Mouse (Mus musculus): ENCODE results near the gene Spint2. TPM values are rescaled to one million over a fixed set of nuclear protein-coding genes. Genes with fewer than 3 reads are reported as not detected.

The Spint2 gene
- total RNA-seq, 2 experiments from 2014 or later = 2.6 to 6.1 TPM

DNA sequence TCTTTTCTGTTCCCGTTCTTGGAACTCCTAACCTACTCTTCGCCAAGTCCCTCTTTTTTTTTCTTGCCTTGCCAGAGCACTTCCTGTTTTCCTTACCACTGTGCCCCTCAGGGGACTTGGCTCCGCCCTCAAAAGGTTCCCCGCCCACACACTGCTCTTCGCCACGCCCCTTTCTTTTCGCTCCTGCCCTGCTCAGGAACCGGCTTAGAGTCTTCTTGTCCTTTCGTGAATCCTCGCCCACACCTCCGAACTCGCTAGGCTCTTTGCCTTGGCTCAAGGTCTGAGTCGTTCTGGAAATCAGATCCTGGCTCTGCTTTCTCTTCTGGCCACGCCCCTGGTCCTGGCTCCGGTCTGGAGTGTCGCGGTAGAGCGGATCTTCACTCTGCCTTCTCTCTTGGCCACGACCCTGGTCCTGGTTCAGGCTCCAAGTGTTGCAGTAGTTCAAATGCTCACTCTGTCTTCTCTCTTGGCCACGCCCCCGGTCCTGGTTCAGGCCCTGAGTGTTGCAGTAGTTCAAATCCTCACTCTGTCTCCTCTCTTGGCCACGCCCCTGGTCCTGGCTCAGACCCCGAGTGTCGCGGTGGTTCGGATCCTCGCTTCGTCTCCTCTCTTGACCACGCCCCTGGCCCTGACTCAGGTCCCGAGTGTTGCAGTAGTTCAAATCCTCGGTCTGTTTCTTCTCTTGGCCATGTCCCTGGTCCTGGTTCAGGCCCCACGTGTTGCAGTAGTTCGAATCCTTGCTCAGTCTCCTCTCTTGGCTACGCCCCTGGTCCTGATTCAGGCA lies 70.1 kb downstream of the Spint2 start:
- peak; percentile 84 for ATAC-seq (ENCODE audit: poor library complexity, severe bottlenecking)

DNA sequence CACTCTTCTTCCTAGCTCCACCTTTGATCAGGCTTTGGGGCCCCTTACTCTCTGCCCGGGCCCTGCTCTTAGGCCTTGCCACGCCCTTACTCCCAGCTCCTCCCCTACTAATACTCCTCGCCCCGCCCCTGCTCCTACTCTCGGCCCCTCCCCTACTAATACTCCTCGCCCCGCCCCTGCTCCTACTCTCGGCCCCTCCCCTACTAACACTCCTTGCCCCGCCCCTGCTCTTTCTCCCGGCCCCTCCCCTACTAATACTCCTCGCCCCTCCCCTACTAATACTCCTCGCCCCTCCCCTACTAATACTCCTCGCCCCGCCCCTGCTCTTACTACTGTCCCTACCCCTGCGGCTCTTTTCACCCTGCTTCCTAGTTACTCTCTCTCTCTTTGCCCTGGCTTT lies 70.7 kb downstream of the Spint2 start:
- ATAC-seq (ENCODE audit: poor library complexity, severe bottlenecking) = peak; percentile 53

Other genes starting within 250 kb of the Spint2 start
- 0.52 and 0.78 TPM in 2 replicates for gene Ryr1, start 156.7 kb downstream of the Spint2 start, total RNA-seq (2015)
- 0.69 and 0.92 TPM in 2 replicates for gene Ryr1, start 156.7 kb downstream of the Spint2 start, total RNA-seq (2017)
- 75.1 and 80.4 TPM in 2 replicates for gene Rasgrp4, start 147.1 kb downstream of the Spint2 start, total RNA-seq (2015)
- 25.6 and 58.0 TPM in 2 replicates for gene Rasgrp4, start 147.1 kb downstream of the Spint2 start, total RNA-seq (2017)
- 26.5 and 26.7 TPM in 2 replicates for gene Fam98c, start 125.7 kb downstream of the Spint2 start, total RNA-seq (2015)
- gene Fam98c, start 125.7 kb downstream of the Spint2 start, total RNA-seq (2017) = 24.0 and 24.2 TPM in 2 replicates
- 0.80 and 0.91 TPM in 2 replicates for gene Ggn, start 111.7 kb downstream of the Spint2 start, total RNA-seq (2015)
- gene Ggn, start 111.7 kb downstream of the Spint2 start, total RNA-seq (2017) = 0.29 and 0.81 TPM in 2 replicates
- gene Spred3, start 111.5 kb downstream of the Spint2 start, total RNA-seq (2015) = 0.66 and 1.3 TPM in 2 replicates
- 0.77 and 0.94 TPM in 2 replicates for gene Spred3, start 111.5 kb downstream of the Spint2 start, total RNA-seq (2017)
- 204 and 215 TPM in 2 replicates for gene Psmd8, start 101.2 kb downstream of the Spint2 start, total RNA-seq (2015)
- 191 and 207 TPM in 2 replicates for gene Psmd8, start 101.2 kb downstream of the Spint2 start, total RNA-seq (2017)
- gene Catsperg1, start 67.9 kb downstream of the Spint2 start, total RNA-seq (2015) = 1.4 and 3.8 TPM in 2 replicates
- gene Catsperg1, start 67.9 kb downstream of the Spint2 start, total RNA-seq (2017) = 1.2 and 7.5 TPM in 2 replicates
- gene Kcnk6, start 49.4 kb downstream of the Spint2 start, total RNA-seq (2015) = 9.2 and 10.1 TPM in 2 replicates
- 14.5 and 14.6 TPM in 2 replicates for gene Kcnk6, start 49.4 kb downstream of the Spint2 start, total RNA-seq (2017)
- gene Yif1b, start 43.6 kb downstream of the Spint2 start, total RNA-seq (2015) = 36.2 and 38.0 TPM in 2 replicates
- gene Yif1b, start 43.6 kb downstream of the Spint2 start, total RNA-seq (2017) = 19.1 and 21.8 TPM in 2 replicates
- gene 2200002D01Rik, start 33.4 kb downstream of the Spint2 start, total RNA-seq (2015) = not detected in 2 replicates
- 0.37 and 2.4 TPM in 2 replicates for gene 2200002D01Rik, start 33.4 kb downstream of the Spint2 start, total RNA-seq (2017)
- gene Ppp1r14a, start 7.4 kb upstream of the Spint2 start, total RNA-seq (2015) = not detected in 2 replicates
- gene Ppp1r14a, start 7.4 kb upstream of the Spint2 start, total RNA-seq (2017) = not detected in 2 replicates
- gene Dpf1, start 22.0 kb upstream of the Spint2 start, total RNA-seq (2015) = not detected in 2 replicates
- not detected in 2 replicates for gene Dpf1, start 22.0 kb upstream of the Spint2 start, total RNA-seq (2017)
- gene Sipa1l3, start 236.7 kb upstream of the Spint2 start, total RNA-seq (2015) = 23.3 and 30.2 TPM in 2 replicates
- 6.8 and 11.8 TPM in 2 replicates for gene Sipa1l3, start 236.7 kb upstream of the Spint2 start, total RNA-seq (2017)